Mouse (Mus musculus): Measurements from ENCODE around the gene Nudcd2. TPM values are rescaled to one million over a fixed set of nuclear protein-coding genes. Genes with fewer than 3 reads are reported as not detected.

Nudcd2 gene
- total RNA-seq, 2 experiments from 2014 or later = 17.0 to 19.5 TPM

- no peak for DNase-seq (ENCODE audit: low spot score in 2 of 2)
These were observed 21.2 kb downstream of the Nudcd2 start for GRCm38 (mm10) chr11:40754664-40755107.

GRCm38 (mm10) chr11:40755109-40755627, 21.7 kb downstream of the Nudcd2 start, which contains the start of gene Ccng1:
Gene Ccng1 (minus strand): TSS chr11:40755311.
- peak; percentile 85 to 92 for DNase-seq (ENCODE audit: low spot score in 2 of 2)

GRCm38 (mm10) chr11:40755968-40756367, 22.5 kb downstream of the Nudcd2 start:
- no peak for DNase-seq (ENCODE audit: low spot score in 2 of 2)

- DNase-seq (ENCODE audit: low spot score in 2 of 2) = no peak
These were observed 26.4 kb downstream of the Nudcd2 start for GRCm38 (mm10) chr11:40759896-40760295.

- no peak for DNase-seq (ENCODE audit: low spot score in 2 of 2)
These were observed 29.9 kb downstream of the Nudcd2 start for GRCm38 (mm10) chr11:40763395-40763794.

GRCm38 (mm10) chr11:40764690-40765089, 31.2 kb downstream of the Nudcd2 start:
- no peak for DNase-seq (ENCODE audit: low spot score in 2 of 2)

- DNase-seq (ENCODE audit: low spot score in 2 of 2) = no peak
These were observed 42.1 kb downstream of the Nudcd2 start for GRCm38 (mm10) chr11:40775315-40776269.

- DNase-seq (ENCODE audit: low spot score in 2 of 2) = no peak
These were observed 48.4 kb downstream of the Nudcd2 start for GRCm38 (mm10) chr11:40781857-40782256.

GRCm38 (mm10) chr11:40783346-40783745, 49.9 kb downstream of the Nudcd2 start:
- no peak for DNase-seq (ENCODE audit: low spot score in 2 of 2)

- peak; percentile 43 to 45 for DNase-seq (ENCODE audit: low spot score in 2 of 2)
These were observed 50.9 kb downstream of the Nudcd2 start for GRCm38 (mm10) chr11:40784326-40784725.

GRCm38 (mm10) chr11:40786900-40787299, 53.4 kb downstream of the Nudcd2 start:
- DNase-seq (ENCODE audit: low spot score in 2 of 2) = peak; percentile 48 to 50

Other genes with a start within 250 kb of the Nudcd2 start
- 100 to 1,000 TPM; 154 to 159 TPM for gene Mat2b, start 38.5 kb upstream of the Nudcd2 start, total RNA-seq (2021)
- under 1 TPM; 0.14 to 0.33 TPM for gene Hmmr, start 245 bp upstream of the Nudcd2 start, total RNA-seq (2021)
- gene Ccng1, start 21.6 kb downstream of the Nudcd2 start, total RNA-seq (2021) = 10 to 100 TPM; 69.5 to 85.5 TPM

Data from left cerebral cortex, adult 18-20 months (tissue).